Mouse (Mus musculus) forebrain, embryonic 15.5 days (tissue): ENCODE results near the gene Gm10376. TPM values are rescaled to one million over a fixed set of nuclear protein-coding genes. Genes with fewer than 3 reads are reported as not detected.
"Not testable (repeated sequence)": the region's sequence is repeated elsewhere in the genome, so short reads cannot be mapped to it uniquely, and the experiment has no call there.

Experiments used
- ATAC-seq: fragments of 200-750 bp; cut with Nextera tagmentation; replicated peaks from 2 replicates; pipeline ENCODE4 v1.8.0; 2017; ENCODE audit warnings: mild to moderate bottlenecking, moderate TSS enrichment, moderate library complexity
- H3K27ac ChIP-seq: fragments of 300-500 bp; sonication (generic); replicated peaks from 2 replicates; pipeline ENCODE4 v1.5.1; 2015; ENCODE audit warnings: mild to moderate bottlenecking, inconsistent platforms
- H3K27me3 ChIP-seq: fragments of 300-500 bp; sonication (generic); 2 replicates; pipeline ENCODE4 v1.6.1; 2015; ENCODE audit warnings: inconsistent platforms
- H3K36me3 ChIP-seq: fragments of 300-500 bp; sonication (generic); 2 replicates; pipeline ENCODE4 v1.6.1; 2015; ENCODE audit warnings: mild to moderate bottlenecking, inconsistent platforms
- H3K4me1 ChIP-seq: fragments of 300-500 bp; sonication (generic); 2 replicates; pipeline ENCODE4 v1.6.1; 2015; ENCODE audit warnings: inconsistent platforms
- H3K4me2 ChIP-seq: fragments of 300-500 bp; sonication (generic); replicated peaks from 2 replicates; pipeline ENCODE4 v1.6.1; 2015; ENCODE audit warnings: mild to moderate bottlenecking, inconsistent platforms
- H3K4me3 ChIP-seq: fragments of 300-500 bp; sonication (generic); 2 replicates; pipeline ENCODE4 v1.5.1; 2015; ENCODE audit warnings: mild to moderate bottlenecking, inconsistent platforms
- H3K9ac ChIP-seq: fragments of 300-500 bp; sonication (generic); replicated peaks from 2 replicates; pipeline ENCODE4 v1.6.1; 2015; ENCODE audit warnings: mild to moderate bottlenecking, inconsistent platforms
- H3K9me3 ChIP-seq: fragments of 300-500 bp; sonication (generic); 2 replicates; pipeline ENCODE4 v1.6.1; 2016; ENCODE audit warnings: inconsistent platforms
- WGBS: fragments of 180-500 bp; shearing (Covaris S2); methylation state at CpG from one replicate; pipeline ENCODE4 v1.1.7; 2015; ENCODE audit warnings: mixed read lengths; 5-methylcytosine and 5-hydroxymethylcytosine counted together
- polyA plus RNA-seq: library from polyadenylated mRNA; unstranded; fragments of >200 nt; fragmentation: Nextera tagmentation; extraction: Ambion mirVana; gene quantifications from 2 replicates; pipeline ENCODE4 v1.2.1, GENCODE M21; 2015

Gene Gm10376
- polyA plus RNA-seq: not detected in 2 replicates

DNA sequence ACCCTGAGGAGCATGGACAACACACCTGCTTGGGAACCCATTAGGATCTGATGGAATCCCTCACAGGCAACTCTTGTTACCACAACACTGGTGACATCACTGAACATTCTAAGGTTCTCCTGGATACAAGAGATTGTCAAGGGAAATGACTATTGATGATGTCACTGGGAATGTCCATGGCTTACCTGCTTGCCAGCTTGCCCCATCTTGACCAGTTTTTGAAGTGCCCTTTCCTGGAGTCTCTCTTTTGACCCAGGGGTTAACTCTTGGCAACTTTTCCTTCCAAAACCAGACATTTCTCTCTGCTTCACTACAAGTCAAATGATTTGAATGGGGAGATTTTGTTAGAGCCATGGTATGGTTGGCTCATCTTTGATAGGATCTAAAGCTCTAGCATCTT, at the start of gene Gm10376:
Gene Gm10376, minus strand, starts transcription at position 101 of the 400 bp plus-strand sequence.
- not testable (repeated sequence) for ATAC-seq, H3K27ac ChIP-seq, H3K36me3 ChIP-seq

GRCm38 (mm10) chr14:43060179-43060578, 44.8 kb upstream of the Gm10376 start:
- not testable (repeated sequence) for H3K4me1 ChIP-seq, H3K4me3 ChIP-seq, H3K9ac ChIP-seq, H3K9me3 ChIP-seq, H3K27me3 ChIP-seq, H3K36me3 ChIP-seq, H3K4me2 ChIP-seq, H3K27ac ChIP-seq, ATAC-seq
- 74% methylated on average over 4 of the region's 4 CpGs for WGBS

More for the DNA sequence above, at the start of gene Gm10376:
- H3K4me1 ChIP-seq, H3K9ac ChIP-seq, H3K4me2 ChIP-seq, H3K27me3 ChIP-seq, H3K9me3 ChIP-seq, H3K4me3 ChIP-seq: not testable (repeated sequence)

DNA sequence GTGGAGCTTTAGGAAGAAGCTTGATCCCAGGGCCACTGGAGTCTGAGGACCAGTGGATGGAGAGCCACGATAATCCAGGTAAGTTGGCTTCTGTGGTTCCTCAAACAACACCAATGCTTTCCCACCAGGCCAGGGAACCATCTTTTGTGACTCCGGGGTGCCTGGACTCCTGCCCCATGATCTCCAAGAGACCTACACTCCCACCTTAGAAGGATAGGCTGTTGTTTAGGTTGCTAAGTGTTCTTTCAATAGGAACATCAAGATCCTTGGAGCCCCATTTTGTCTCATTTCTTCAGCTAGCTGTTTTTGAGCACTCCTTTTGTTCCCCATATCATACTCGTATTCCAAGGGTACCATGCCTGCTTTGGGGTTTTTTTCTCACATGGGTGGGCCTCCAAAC, 42.6 kb upstream of the Gm10376 start:
- H3K9ac ChIP-seq, H3K4me2 ChIP-seq, H3K36me3 ChIP-seq, H3K27me3 ChIP-seq, H3K4me3 ChIP-seq, H3K9me3 ChIP-seq, H3K27ac ChIP-seq, ATAC-seq, H3K4me1 ChIP-seq: not testable (repeated sequence)
- 80% methylated on average over 3 of the region's 3 CpGs for WGBS

DNA sequence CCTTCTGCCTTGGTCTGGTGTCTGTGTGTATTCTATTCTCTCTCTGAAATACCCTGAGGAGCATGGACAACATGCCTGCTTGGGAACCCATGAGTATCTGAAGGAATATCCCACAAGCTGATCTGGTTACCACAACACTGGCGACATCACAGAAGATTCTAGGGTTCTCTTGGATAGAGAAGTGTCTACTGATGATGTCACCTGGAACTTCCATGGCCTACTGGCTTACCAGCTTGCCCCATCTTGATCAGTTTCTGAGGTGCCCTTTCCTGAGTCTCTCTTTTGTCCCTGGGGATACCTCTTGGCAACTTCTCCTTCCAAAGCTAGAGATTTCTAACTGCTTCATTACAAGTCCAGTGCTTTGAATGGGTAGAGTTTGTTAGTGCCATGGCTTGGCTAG, 21.9 kb downstream of the Gm10376 start, which contains the start of gene Gm8082:
Gene Gm8082, minus strand, starts transcription at position 101 of the 400 bp plus-strand sequence.
- H3K4me1 ChIP-seq, H3K4me2 ChIP-seq, H3K27ac ChIP-seq, H3K9ac ChIP-seq, H3K27me3 ChIP-seq, H3K36me3 ChIP-seq, H3K9me3 ChIP-seq, H3K4me3 ChIP-seq, ATAC-seq: not testable (repeated sequence)
- WGBS: no CpG with 5 or more reads among the region's 1 CpGs

Other genes starting within 250 kb of the Gm10376 start
- gene Gm3015, start 246.8 kb downstream of the Gm10376 start, polyA plus RNA-seq: not detected in 2 replicates
- gene Gm10377, start 217.6 kb downstream of the Gm10376 start, polyA plus RNA-seq: not detected in 2 replicates
- gene Gm21977, start 162.2 kb downstream of the Gm10376 start, polyA plus RNA-seq: not detected in 2 replicates
- not detected in 2 replicates for gene Gm8082, start 22.0 kb downstream of the Gm10376 start, polyA plus RNA-seq
- gene Gm8094, start 61.0 kb upstream of the Gm10376 start, polyA plus RNA-seq: not detected in 2 replicates
- gene Gm8104, start 85.0 kb upstream of the Gm10376 start, polyA plus RNA-seq: not detected in 2 replicates
- not detected in 2 replicates for gene Gm7233, start 164.2 kb upstream of the Gm10376 start, polyA plus RNA-seq
- gene Gm8122, start 219.7 kb upstream of the Gm10376 start, polyA plus RNA-seq: not detected in 2 replicates
- not detected in 2 replicates for gene Gm8126, start 243.0 kb upstream of the Gm10376 start, polyA plus RNA-seq